Comparison of ENCODE assay signal across 8 mouse cellular contexts in genomic region chr2:91526294-91527146, GRCm38 (mm10). TPM values are rescaled to one million over a fixed set of nuclear protein-coding genes. Genes with fewer than 3 reads are reported as not detected.
DNase-seq lines count a peak whose midpoint lies in the region; ATAC-seq and TF ChIP-seq lines count a peak whose summit lies in the region.

TSS of gene Ckap5 (plus strand) at chr2:91526762.

- TF ChIP-seq EP300 in heart, adult 2 months (IDR thresholded peaks at IDR 0.05; ENCODE audit: insufficient read depth, low read depth, low read length): peak; percentile 35; the same call in 1 of the 2 replicates

- H3K27ac ChIP-seq in embryonic facial prominence, embryonic 14.5 days (replicated peaks; ENCODE audit: low read depth, low read length): peak within 1 kb of the TSS; percentile 82
- H3K27ac ChIP-seq in heart, adult 2 months: peak within 1 kb of the TSS; percentile 90
- peak within 1 kb of the TSS; percentile 86 for H3K27ac ChIP-seq in limb, embryonic 13.5 days
- H3K27ac ChIP-seq in midbrain, embryonic 16.5 days (ENCODE audit: low read length): peak within 1 kb of the TSS; percentile 88

- H3K36me3 ChIP-seq in embryonic facial prominence, embryonic 14.5 days (ENCODE audit: control insufficient read depth, insufficient read depth, low read length): peaks cover 8% of the 10 kb centered on the region; the same call in 1 of the 2 replicates
- H3K36me3 ChIP-seq in heart, adult 2 months (ENCODE audit: control insufficient read depth, insufficient read depth, low read length): no peaks in the 10 kb centered on the region
- H3K36me3 ChIP-seq in limb, embryonic 13.5 days: peaks cover 15% of the 10 kb centered on the region
- no peaks in the 10 kb centered on the region for H3K36me3 ChIP-seq in midbrain, embryonic 16.5 days (ENCODE audit: control insufficient read depth, insufficient read depth, low read length)

- peak; percentile 66 for TF ChIP-seq CTCF in heart, adult 2 months (IDR thresholded peaks at IDR 0.05)

- TF ChIP-seq POLR2A in heart, adult 2 months (IDR thresholded peaks at IDR 0.05; ENCODE audit: insufficient read depth, low read depth, low read length): peak; percentile 36; the same call in 1 of the 2 replicates

- H3K4me1 ChIP-seq in embryonic facial prominence, embryonic 14.5 days (ENCODE audit: control insufficient read depth, insufficient read depth, low read length): no peaks in the 10 kb centered on the region; the same call in 1 of the 2 replicates
- peaks cover 2% of the 10 kb centered on the region; the same call in 1 of the 2 replicates for H3K4me1 ChIP-seq in heart, adult 2 months (ENCODE audit: control insufficient read depth, insufficient read depth, low read length)
- H3K4me1 ChIP-seq in limb, embryonic 13.5 days: peaks cover 9% of the 10 kb centered on the region; the same call in 1 of the 2 replicates
- H3K4me1 ChIP-seq in midbrain, embryonic 16.5 days (ENCODE audit: control insufficient read depth, insufficient read depth, low read length): peaks cover 16% of the 10 kb centered on the region

- H3K4me3 ChIP-seq in embryonic facial prominence, embryonic 14.5 days (ENCODE audit: low read depth, low read length): peak within 1 kb of the TSS; percentile 99
- peak within 1 kb of the TSS; percentile 77 for H3K4me3 ChIP-seq in heart, adult 2 months
- peak within 1 kb of the TSS; percentile 96 for H3K4me3 ChIP-seq in limb, embryonic 13.5 days
- H3K4me3 ChIP-seq in midbrain, embryonic 16.5 days (ENCODE audit: low read depth, low read length): peak within 1 kb of the TSS; percentile 98

- under 1% methylated on average over 21 of the region's 64 CpGs for WGBS in embryonic facial prominence, embryonic 14.5 days
- WGBS in heart, adult 2 months: 1% methylated on average over 64 of the region's 64 CpGs
- 1% methylated on average over 52 of the region's 64 CpGs for WGBS in limb, embryonic 13.5 days
- WGBS in midbrain, embryonic 16.5 days: 1% methylated on average over 63 of the region's 64 CpGs

- peak; percentile 97 for DNase-seq in 3T3-L1 (ENCODE audit: low read depth, low spot score)
- peak; percentile 69 to 83 for DNase-seq in adrenal gland, postnatal 4 days (ENCODE audit: low spot score in 2 of 2)
- peak; percentile 97 for DNase-seq in embryonic facial prominence, embryonic 14.5 days (ENCODE audit: low spot score)
- peak; percentile 93 for DNase-seq in heart, adult 2 months
- DNase-seq in kidney, adult 8-10 months: peak; percentile 92 to 93
- DNase-seq in spleen, postnatal 10 days (ENCODE audit: low spot score in 2 of 2): peak; percentile 90 to 91

- H3K9me3 ChIP-seq in embryonic facial prominence, embryonic 14.5 days (ENCODE audit: control insufficient read depth, low read length): 0 out of 2 replicates have a peak, but pooled peaks cover 4% of the 10 kb centered on the region
- H3K9me3 ChIP-seq in limb, embryonic 13.5 days: no peaks in the 10 kb centered on the region
- no peaks in the 10 kb centered on the region for H3K9me3 ChIP-seq in midbrain, embryonic 16.5 days (replicated peaks; ENCODE audit: control insufficient read depth, low read length, poor library complexity, severe bottlenecking)

- intact Hi-C loops in heart, adult 2 months (cut with DNase I): loop anchor here (1.0 kb wide), 1 partner anchor 11 kb away; no protein-coding TSS in a partner anchor

- H3K9ac ChIP-seq in embryonic facial prominence, embryonic 14.5 days (ENCODE audit: low read depth, low read length): peak within 1 kb of the TSS; percentile 97
- H3K9ac ChIP-seq in heart, adult 2 months (ENCODE audit: low read depth, low read length): peak within 1 kb of the TSS; percentile 90
- peak within 1 kb of the TSS; percentile 91 for H3K9ac ChIP-seq in limb, embryonic 13.5 days
- peak within 1 kb of the TSS; percentile 99 for H3K9ac ChIP-seq in midbrain, embryonic 16.5 days (ENCODE audit: low read depth, low read length)

- peaks cover 6% of the 10 kb centered on the region for H3K79me2 ChIP-seq in heart, adult 2 months (replicated peaks; ENCODE audit: control insufficient read depth, insufficient read depth, low read length)

- peak; percentile 99 for ATAC-seq in embryonic facial prominence, embryonic 14.5 days (ENCODE audit: low read depth)
- peak; percentile 99 for ATAC-seq in limb, embryonic 13.5 days (ENCODE audit: low FRiP score, low read depth)
- ATAC-seq in midbrain, embryonic 16.5 days: peak; percentile 99

- peak within 1 kb of the TSS; percentile 73 for H3K4me2 ChIP-seq in embryonic facial prominence, embryonic 14.5 days (ENCODE audit: low read depth, low read length)
- peak within 1 kb of the TSS; percentile 76 for H3K4me2 ChIP-seq in limb, embryonic 13.5 days (replicated peaks)
- H3K4me2 ChIP-seq in midbrain, embryonic 16.5 days (ENCODE audit: low read length): peak within 1 kb of the TSS; percentile 82

- no peaks in the 10 kb centered on the region for H3K27me3 ChIP-seq in embryonic facial prominence, embryonic 14.5 days (replicated peaks; ENCODE audit: control insufficient read depth, insufficient read depth, low read length)
- H3K27me3 ChIP-seq in heart, adult 2 months (ENCODE audit: control insufficient read depth, insufficient read depth, low read length): no peaks in the 10 kb centered on the region
- no peaks in the 10 kb centered on the region for H3K27me3 ChIP-seq in limb, embryonic 13.5 days
- no peaks in the 10 kb centered on the region for H3K27me3 ChIP-seq in midbrain, embryonic 16.5 days (ENCODE audit: control insufficient read depth, insufficient read depth, low read depth, low read length)

RNA-seq across cellular contexts. Expression of gene Ckap5, which starts in this region (rescaled TPM):
- total RNA-seq in adrenal gland, postnatal 4 days (2021): 10 to 100 TPM; 62.1 to 70.1 TPM
- polyA plus RNA-seq in embryonic facial prominence, embryonic 14.5 days (2014; fragmentation: Nextera tagmentation; extraction: Ambion mirVana): 65.7 and 75.8 TPM in 2 replicates
- total RNA-seq in heart, adult 2 months (2021): 10 to 100 TPM; 47.1 to 52.2 TPM
- polyA plus RNA-seq in heart, adult 2 months (2012; rRNA removed): 7.4 and 16.9 TPM in 2 replicates
- polyA plus RNA-seq in limb, embryonic 13.5 days (2015; fragmentation: Nextera tagmentation; extraction: Ambion mirVana): 106 TPM in 2 replicates
- 99.7 and 110 TPM in 2 replicates for polyA plus RNA-seq in midbrain, embryonic 16.5 days (2015; fragmentation: Nextera tagmentation; extraction: Ambion mirVana)

Comparison
In these comparisons a context has a peak if more than half of its experiments do, and no peak if none do; other contexts are left out.
1. Peak in every context shown above with its lines: DNase-seq, ATAC-seq, H3K4me3 ChIP-seq and H3K27ac ChIP-seq.